Mouse (Mus musculus): ENCODE measurements around the gene Prm2. TPM values are rescaled to one million over a fixed set of nuclear protein-coding genes. Genes with fewer than 3 reads are reported as not detected.

Gene Prm2
- polyA plus RNA-seq, 1 experiment from 2014 or later, result not detected

- H3K27ac ChIP-seq, result no peak overlapping the region
- ATAC-seq (ENCODE audit: insufficient number of reproducible peaks, insufficient read depth, low FRiP score, low TSS enrichment, low read depth), result no peak
- H3K9me3 ChIP-seq, result no peaks in the 10 kb centered on the region
- H3K4me2 ChIP-seq, result no peak overlapping the region
- no peak overlapping the region for H3K9ac ChIP-seq
- H3K36me3 ChIP-seq, result no peaks in the 10 kb centered on the region
- WGBS, result 68% methylated on average over 4 of the region's 4 CpGs
- H3K4me1 ChIP-seq, result 0 out of 2 replicates have a peak, but pooled peaks cover 5% of the 10 kb centered on the region
- H3K4me3 ChIP-seq, result no peak overlapping the region
- peaks cover under 1% of the 10 kb centered on the region; the same call in 1 of the 2 replicates for H3K27me3 ChIP-seq
These were observed 32.5 kb upstream of the Prm2 start for GRCm38 (mm10) chr16:10828461-10828805.

DNA sequence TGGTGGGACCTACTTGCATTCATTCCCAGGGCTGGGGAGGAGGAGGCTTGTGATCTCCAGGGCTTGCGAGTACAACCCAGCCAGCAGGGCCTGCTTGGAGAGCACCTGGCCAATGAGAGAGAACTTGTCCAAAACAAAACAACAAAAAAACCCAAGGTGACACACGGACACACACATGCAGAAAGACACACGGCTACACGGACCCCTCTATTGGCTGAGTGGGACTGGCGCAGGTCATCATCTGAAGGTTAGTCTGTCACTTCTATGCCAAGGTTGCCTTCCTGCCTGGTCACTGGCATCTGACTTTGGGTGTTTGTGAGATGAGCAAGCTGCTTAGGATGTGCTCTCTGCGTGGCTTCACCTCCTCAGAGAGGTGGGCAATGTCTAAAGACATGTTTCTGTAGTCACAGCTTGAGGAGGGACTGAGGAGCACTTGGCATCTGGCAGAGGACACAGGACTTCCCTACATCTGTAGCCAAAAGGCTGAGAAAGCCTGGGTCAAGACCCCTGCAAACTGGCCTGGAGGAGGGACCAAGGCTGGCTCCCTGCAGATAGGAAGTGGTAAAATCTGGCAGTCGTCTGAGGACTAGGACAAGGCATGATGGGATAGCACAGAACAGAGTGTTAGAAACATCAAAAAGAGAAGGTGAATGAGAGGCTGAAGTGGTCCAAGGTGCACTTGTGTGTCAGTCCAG lies 32.0 kb upstream of the Prm2 start:
- 79% methylated on average over 7 of the region's 7 CpGs for WGBS

GRCm38 (mm10) chr16:10827269-10827668 lies 31.3 kb upstream of the Prm2 start:
- Histone ChIP-seq H3K27me3 (no peaks in the 10 kb centered on the region), H3K4me2 (no peak overlapping the region), H3K4me3 (no peak overlapping the region), H3K36me3 (no peaks in the 10 kb centered on the region), H3K9me3 (no peaks in the 10 kb centered on the region), H3K4me1 (0 out of 2 replicates have a peak, but pooled peaks cover 5% of the 10 kb centered on the region), H3K9ac (no peak overlapping the region), H3K27ac (no peak overlapping the region)
- ATAC-seq (ENCODE audit: insufficient number of reproducible peaks, insufficient read depth, low FRiP score, low TSS enrichment, low read depth), result no peak
- WGBS, result 88% methylated on average over 9 of the region's 9 CpGs

More for the DNA sequence above, 32.0 kb upstream of the Prm2 start:
- 0 out of 2 replicates have a peak, but pooled peaks cover 5% of the 10 kb centered on the region for H3K4me1 ChIP-seq
- no peaks in the 10 kb centered on the region for H3K36me3 ChIP-seq
- H3K4me2 ChIP-seq, result no peak overlapping the region
- H3K9me3 ChIP-seq, result no peaks in the 10 kb centered on the region
- no peak overlapping the region for H3K27ac ChIP-seq
- no peaks in the 10 kb centered on the region for H3K27me3 ChIP-seq
- no peak for ATAC-seq (ENCODE audit: insufficient number of reproducible peaks, insufficient read depth, low FRiP score, low TSS enrichment, low read depth)
- H3K9ac ChIP-seq, result no peak overlapping the region
- no peak overlapping the region for H3K4me3 ChIP-seq

DNA sequence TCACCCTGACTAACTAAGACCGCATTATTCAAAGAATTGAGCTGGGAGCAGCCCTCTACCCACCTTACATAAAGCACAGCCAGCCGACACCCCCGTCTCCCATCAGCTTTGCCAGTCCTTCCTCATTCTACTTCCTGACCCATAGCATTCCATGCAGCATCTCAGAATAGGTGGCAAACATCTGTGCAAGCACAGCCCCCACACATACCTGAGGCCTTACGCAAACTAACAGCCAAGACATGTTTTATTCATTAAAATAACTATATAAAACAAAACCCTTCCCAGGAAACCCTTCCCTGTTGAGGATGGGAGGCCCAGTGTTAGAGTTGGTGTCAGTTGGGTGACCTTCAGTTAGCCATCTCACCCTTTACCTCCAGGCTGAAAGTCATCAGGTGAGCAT lies 29.9 kb upstream of the Prm2 start:
- Histone ChIP-seq H3K4me3 (no peak overlapping the region), H3K27me3 (no peaks in the 10 kb centered on the region), H3K27ac (no peak overlapping the region), H3K9ac (no peak overlapping the region), H3K9me3 (no peaks in the 10 kb centered on the region), H3K36me3 (no peaks in the 10 kb centered on the region), H3K4me2 (no peak overlapping the region), H3K4me1 (peaks cover 10% of the 10 kb centered on the region; the same call in 1 of the 2 replicates)
- WGBS, result 72% methylated on average over 4 of the region's 4 CpGs
- ATAC-seq (ENCODE audit: insufficient number of reproducible peaks, insufficient read depth, low FRiP score, low TSS enrichment, low read depth), result no peak

DNA sequence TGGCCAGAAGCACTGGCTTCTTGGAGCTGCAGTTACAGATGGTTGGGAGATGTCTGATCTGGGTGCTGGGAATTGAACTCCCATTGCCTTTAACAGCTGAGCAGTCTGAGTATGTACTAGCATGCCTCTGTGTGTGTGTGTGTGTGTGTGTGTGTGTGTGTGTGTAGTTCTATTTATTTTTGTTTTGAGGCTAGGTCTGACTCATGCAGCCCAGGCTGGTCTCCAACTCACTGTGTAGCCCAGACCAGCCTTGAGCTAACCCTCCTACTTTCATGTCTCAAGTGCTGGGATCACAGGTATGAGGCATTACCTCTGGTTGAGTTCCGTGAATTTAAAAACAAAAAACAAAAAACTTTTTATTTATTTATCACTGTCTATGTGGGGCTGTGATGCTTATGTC lies 28.6 kb upstream of the Prm2 start:
- Histone ChIP-seq H3K27ac (no peak overlapping the region), H3K27me3 (no peaks in the 10 kb centered on the region), H3K9ac (no peak overlapping the region), H3K4me2 (no peak overlapping the region), H3K4me3 (no peak overlapping the region), H3K36me3 (no peaks in the 10 kb centered on the region), H3K9me3 (no peaks in the 10 kb centered on the region), H3K4me1 (peaks cover 10% of the 10 kb centered on the region; the same call in 1 of the 2 replicates)
- no peak for ATAC-seq (ENCODE audit: insufficient number of reproducible peaks, insufficient read depth, low FRiP score, low TSS enrichment, low read depth)
- 89% methylated on average over 1 of the region's 1 CpGs for WGBS

DNA sequence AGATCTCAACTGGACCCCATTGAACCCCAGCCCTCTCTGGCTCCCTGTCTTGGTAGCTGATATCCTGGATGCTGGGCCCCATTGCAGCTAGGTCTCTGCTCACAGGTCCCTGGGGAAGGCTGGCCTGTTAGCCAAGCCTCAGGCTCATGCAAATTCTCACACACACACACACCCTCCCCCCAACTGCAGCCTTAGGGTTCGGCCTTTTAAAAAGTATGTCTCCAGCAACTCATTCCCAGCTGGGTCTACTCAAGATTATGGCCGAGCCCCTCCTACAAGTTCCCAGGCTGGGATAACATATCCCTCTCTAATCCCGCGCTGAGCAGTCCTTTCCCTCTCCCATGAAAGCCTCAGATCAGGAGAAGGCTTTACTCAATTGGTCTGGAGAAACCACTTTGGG lies 25.5 kb upstream of the Prm2 start:
- no peak for ATAC-seq (ENCODE audit: insufficient number of reproducible peaks, insufficient read depth, low FRiP score, low TSS enrichment, low read depth)
- H3K9ac ChIP-seq, result no peak overlapping the region
- WGBS, result 38% methylated on average over 4 of the region's 4 CpGs

GRCm38 (mm10) chr16:10819966-10820365 lies 24.0 kb upstream of the Prm2 start:
- no peaks in the 10 kb centered on the region for H3K36me3 ChIP-seq
- H3K9me3 ChIP-seq, result no peaks in the 10 kb centered on the region
- no peak overlapping the region for H3K4me3 ChIP-seq
- no peak for ATAC-seq (ENCODE audit: insufficient number of reproducible peaks, insufficient read depth, low FRiP score, low TSS enrichment, low read depth)
- peaks cover 5% of the 10 kb centered on the region; the same call in 1 of the 2 replicates for H3K4me1 ChIP-seq
- no peak overlapping the region for H3K27ac ChIP-seq
- H3K4me2 ChIP-seq, result no peak overlapping the region
- H3K9ac ChIP-seq, result no peak overlapping the region
- H3K27me3 ChIP-seq, result no peaks in the 10 kb centered on the region
- WGBS, result 71% methylated on average over 3 of the region's 3 CpGs

More for the DNA sequence above, 25.5 kb upstream of the Prm2 start:
- H3K27ac ChIP-seq, result no peak overlapping the region
- H3K36me3 ChIP-seq, result no peaks in the 10 kb centered on the region
- no peaks in the 10 kb centered on the region for H3K9me3 ChIP-seq
- peaks cover 10% of the 10 kb centered on the region; the same call in 1 of the 2 replicates for H3K4me1 ChIP-seq
- H3K4me2 ChIP-seq, result no peak overlapping the region
- H3K4me3 ChIP-seq, result no peak overlapping the region
- H3K27me3 ChIP-seq, result no peaks in the 10 kb centered on the region

DNA sequence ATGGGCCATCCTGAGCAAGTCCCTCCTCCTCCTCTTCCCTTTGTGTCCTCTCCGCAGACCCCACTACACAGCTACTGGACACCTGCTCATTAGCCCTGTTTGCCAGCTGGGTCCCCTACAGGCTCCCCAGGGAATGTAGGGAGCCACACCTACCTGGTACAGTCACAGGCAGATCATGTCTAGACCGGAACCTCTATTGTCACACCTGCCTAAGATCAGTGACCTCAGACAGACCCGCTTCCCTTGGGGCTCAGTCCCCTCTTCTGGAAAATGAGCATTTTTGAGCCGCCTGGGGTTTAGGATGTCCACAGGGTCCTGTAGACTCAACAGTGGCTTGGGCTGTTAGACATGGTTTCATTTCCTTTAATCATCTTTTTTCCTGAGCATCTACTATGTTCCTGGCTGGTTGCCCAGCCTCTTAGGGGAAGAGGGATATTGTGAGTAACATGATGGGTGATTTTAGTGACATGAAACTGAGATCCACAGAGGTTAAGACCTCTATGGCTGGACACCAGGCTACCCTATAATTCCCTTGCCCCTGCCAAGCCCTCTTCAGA lies 22.7 kb upstream of the Prm2 start:
- peaks cover 11% of the 10 kb centered on the region; the same call in 1 of the 2 replicates for H3K4me1 ChIP-seq
- no peak overlapping the region for H3K4me2 ChIP-seq
- WGBS, result 87% methylated on average over 4 of the region's 4 CpGs
- H3K27me3 ChIP-seq, result no peaks in the 10 kb centered on the region
- no peaks in the 10 kb centered on the region for H3K36me3 ChIP-seq
- no peak overlapping the region for H3K9ac ChIP-seq
- H3K27ac ChIP-seq, result no peak overlapping the region
- H3K9me3 ChIP-seq, result no peaks in the 10 kb centered on the region
- H3K4me3 ChIP-seq, result no peak overlapping the region
- no peak for ATAC-seq (ENCODE audit: insufficient number of reproducible peaks, insufficient read depth, low FRiP score, low TSS enrichment, low read depth)

DNA sequence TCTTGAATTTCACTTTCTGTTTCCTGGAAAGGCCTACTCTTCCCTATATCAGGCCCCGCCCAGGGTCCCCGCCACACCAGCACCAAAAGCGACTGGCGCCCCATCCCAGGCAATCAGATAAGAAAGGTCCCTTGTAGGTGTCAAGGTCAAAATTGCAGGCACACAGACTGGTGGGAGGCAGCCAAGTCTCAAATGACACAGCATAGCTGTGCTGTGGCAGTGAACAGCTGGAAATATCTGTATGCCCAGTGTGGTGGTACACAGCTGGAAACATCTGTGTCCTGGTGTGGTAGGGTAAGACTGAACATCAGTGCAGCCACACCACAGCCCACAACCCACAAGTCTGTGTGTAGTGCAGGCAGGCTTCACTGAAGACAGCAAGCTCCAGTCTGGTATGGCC lies 18.9 kb upstream of the Prm2 start:
- ATAC-seq (ENCODE audit: insufficient number of reproducible peaks, insufficient read depth, low FRiP score, low TSS enrichment, low read depth), result no peak
- no peak overlapping the region for H3K4me2 ChIP-seq
- no peaks in the 10 kb centered on the region for H3K27me3 ChIP-seq
- H3K4me1 ChIP-seq, result 0 out of 2 replicates have a peak, but pooled peaks cover 6% of the 10 kb centered on the region
- H3K4me3 ChIP-seq, result no peak overlapping the region
- no peaks in the 10 kb centered on the region for H3K9me3 ChIP-seq
- H3K9ac ChIP-seq, result no peak overlapping the region
- no peak overlapping the region for H3K27ac ChIP-seq
- H3K36me3 ChIP-seq, result no peaks in the 10 kb centered on the region
- WGBS, result 87% methylated on average over 4 of the region's 4 CpGs

- Histone ChIP-seq H3K27me3 (no peaks in the 10 kb centered on the region), H3K4me1 (0 out of 2 replicates have a peak, but pooled peaks cover 6% of the 10 kb centered on the region), H3K4me2 (no peak overlapping the region), H3K4me3 (no peak overlapping the region), H3K9me3 (no peaks in the 10 kb centered on the region), H3K36me3 (no peaks in the 10 kb centered on the region), H3K9ac (no peak overlapping the region), H3K27ac (no peak overlapping the region)
- no peak for ATAC-seq (ENCODE audit: insufficient number of reproducible peaks, insufficient read depth, low FRiP score, low TSS enrichment, low read depth)
- WGBS, result 77% methylated on average over 4 of the region's 4 CpGs
These were observed 17.8 kb upstream of the Prm2 start for GRCm38 (mm10) chr16:10813726-10814125.

GRCm38 (mm10) chr16:10812865-10813371 lies 17.0 kb upstream of the Prm2 start, which contains the start of gene Gm11172:
Gene Gm11172, plus strand, starts transcription at chr16:10812915.
- Histone ChIP-seq H3K27ac (no peak within 1 kb of the TSS), H3K36me3 (no peaks in the 10 kb centered on the region), H3K9me3 (no peaks in the 10 kb centered on the region), H3K4me1 (0 out of 2 replicates have a peak, but pooled peaks cover 6% of the 10 kb centered on the region), H3K4me3 (no peak within 1 kb of the TSS), H3K9ac (no peak within 1 kb of the TSS), H3K4me2 (no peak within 1 kb of the TSS), H3K27me3 (no peaks in the 10 kb centered on the region)
- 92% methylated on average over 2 of the region's 2 CpGs for WGBS
- ATAC-seq (ENCODE audit: insufficient number of reproducible peaks, insufficient read depth, low FRiP score, low TSS enrichment, low read depth), result no peak

DNA sequence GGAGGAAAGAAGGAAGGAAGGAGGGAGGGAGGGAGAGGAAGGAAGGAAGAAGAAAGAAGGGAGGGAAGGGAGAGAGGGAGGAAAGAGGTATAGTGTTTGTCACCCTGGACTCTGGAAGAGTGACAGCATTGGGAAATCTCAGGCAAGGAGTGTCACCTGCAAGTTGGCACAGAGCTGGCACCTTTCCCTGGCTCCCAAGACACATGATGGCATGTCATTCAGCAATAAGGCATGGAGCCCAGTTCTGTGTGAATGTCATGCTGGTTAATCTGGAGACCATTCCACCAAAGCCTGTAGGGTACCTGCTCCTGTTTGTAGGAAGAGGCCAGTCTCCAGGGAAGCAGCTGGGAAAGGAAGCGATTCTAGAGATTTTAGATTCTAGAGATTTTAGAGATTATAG lies 14.4 kb upstream of the Prm2 start:
- Histone ChIP-seq H3K4me3 (no peak overlapping the region), H3K36me3 (no peaks in the 10 kb centered on the region), H3K27ac (no peak overlapping the region), H3K27me3 (no peaks in the 10 kb centered on the region), H3K9ac (no peak overlapping the region), H3K4me1 (peaks cover 9% of the 10 kb centered on the region; the same call in 1 of the 2 replicates), H3K4me2 (no peak overlapping the region), H3K9me3 (no peaks in the 10 kb centered on the region)
- 85% methylated on average over 1 of the region's 1 CpGs for WGBS
- no peak for ATAC-seq (ENCODE audit: insufficient number of reproducible peaks, insufficient read depth, low FRiP score, low TSS enrichment, low read depth)
